10 mouse cellular contexts compared by ENCODE assay signal in genomic region chr3:82980818-82981217, GRCm38 (mm10). TPM values are rescaled to one million over a fixed set of nuclear protein-coding genes. Genes with fewer than 3 reads are reported as not detected.
A peak's percentile ranks its signal among the peaks of the same experiment; 100 is the strongest.
DNase-seq lines count a peak whose midpoint lies in the region; ATAC-seq and TF ChIP-seq lines count a peak whose summit lies in the region.
"Had no signal": no experiment of that assay in that cellular context is flagged by ENCODE, and none has a peak within 500 bp of the region (broad histone marks: within the 10 kb centered on the region; RNA-seq: fewer than 3 reads in every experiment).

No protein-coding gene starts in this region.

- H3K27ac ChIP-seq in heart, postnatal 0 days (ENCODE audit: low read depth): no peak overlapping the region
- no peak overlapping the region; the same call in 1 of the 2 replicates for H3K27ac ChIP-seq in stomach, embryonic 14.5 days (ENCODE audit: low read length)
- H3K27ac ChIP-seq: macrophage had no signal

- no peak for TF ChIP-seq CTCF in heart, postnatal 0 days (IDR thresholded peaks at IDR 0.05; ENCODE audit: low read depth)

- no peak for ATAC-seq in heart, postnatal 0 days (ENCODE audit: insufficient read depth, low read depth)
- ATAC-seq in stomach, embryonic 14.5 days (ENCODE audit: insufficient number of reproducible peaks, insufficient read depth, low FRiP score, low read depth): peak; percentile 58; the same call in 1 of the 2 replicates

- TF ChIP-seq EP300 in heart, postnatal 0 days (IDR thresholded peaks at IDR 0.05; ENCODE audit: low read depth): no peak

- intact Hi-C loops in left cerebral cortex, postnatal 4 days (cut with DNase I): no loop called here

- H3K4me3 ChIP-seq in heart, postnatal 0 days (ENCODE audit: low read depth, low read length): no peak overlapping the region
- no peak overlapping the region for H3K4me3 ChIP-seq in stomach, embryonic 14.5 days (ENCODE audit: low read depth, low read length)

- WGBS in heart, postnatal 0 days: 67% methylated on average over 6 of the region's 6 CpGs
- 56% methylated on average over 6 of the region's 6 CpGs for WGBS in stomach, embryonic 14.5 days

- H3K4me2 ChIP-seq in heart, postnatal 0 days (ENCODE audit: low read depth, low read length): no peak overlapping the region
- no peak overlapping the region for H3K4me2 ChIP-seq in stomach, embryonic 14.5 days (replicated peaks; ENCODE audit: low read depth, low read length)

- no peak overlapping the region for H3K9ac ChIP-seq in heart, postnatal 0 days (replicated peaks; ENCODE audit: low read depth, low read length)
- H3K9ac ChIP-seq in stomach, embryonic 14.5 days (replicated peaks; ENCODE audit: low read depth, low read length): no peak overlapping the region

- no peaks in the 10 kb centered on the region for H3K9me3 ChIP-seq in heart, postnatal 0 days (replicated peaks; ENCODE audit: control insufficient read depth, low read length)
- H3K9me3 ChIP-seq in stomach, embryonic 14.5 days (ENCODE audit: control insufficient read depth, low read depth, low read length): no peaks in the 10 kb centered on the region

- peak; percentile 4 for DNase-seq in cerebellum, adult 11 months
- DNase-seq in cerebellum, adult 18-20 months: no peak
- peak; percentile 74 for DNase-seq in left cerebral cortex, postnatal 4 days
- no peak for DNase-seq in left cerebral cortex, adult 9 months (ENCODE audit: low spot score in 2 of 2)
- peak; percentile 20 for DNase-seq in heart, postnatal 0 days (ENCODE audit: low spot score)
- DNase-seq in thymus, postnatal 25 days: no peak
- no peak for DNase-seq in spleen, adult 12 weeks (ENCODE audit: low spot score)

- no peaks in the 10 kb centered on the region for H3K4me1 ChIP-seq in heart, postnatal 0 days (ENCODE audit: control insufficient read depth, insufficient read depth)
- no peaks in the 10 kb centered on the region for H3K4me1 ChIP-seq in stomach, embryonic 14.5 days (ENCODE audit: control insufficient read depth, insufficient read depth, low read length)

- H3K36me3 ChIP-seq in heart, postnatal 0 days (replicated peaks; ENCODE audit: control insufficient read depth, insufficient read depth, low read length): no peaks in the 10 kb centered on the region
- no peaks in the 10 kb centered on the region for H3K36me3 ChIP-seq in stomach, embryonic 14.5 days (ENCODE audit: control insufficient read depth, insufficient read depth, low read length)

- H3K27me3 ChIP-seq in heart, postnatal 0 days (ENCODE audit: control insufficient read depth, insufficient read depth, low read length): no peaks in the 10 kb centered on the region
- H3K27me3 ChIP-seq in stomach, embryonic 14.5 days (ENCODE audit: control insufficient read depth, insufficient read depth, low read length): no peaks in the 10 kb centered on the region

RNA-seq across cellular contexts. Expression of gene Fgg, which starts 26.7 kb away (rescaled TPM):
- not detected for total RNA-seq in left cerebral cortex, postnatal 4 days (2021)
- total RNA-seq in heart, postnatal 0 days (2014; rRNA removed; ENCODE audit: low replicate concordance): 0.70 and 2.4 TPM in 2 replicates
- polyA plus RNA-seq in heart, postnatal 0 days (2015; fragmentation: Nextera tagmentation; extraction: Ambion mirVana): 0.08 and 0.26 TPM in 2 replicates
- 0.95 TPM in 1 of 2 replicates, not detected in the other for polyA plus RNA-seq in stomach, embryonic 14.5 days (2014; fragmentation: Nextera tagmentation; extraction: Ambion mirVana)
- polyA plus RNA-seq: large intestine, adult 2 months; macrophage had no signal

RNA-seq across cellular contexts. Expression of gene Fga, which starts 45.1 kb away (rescaled TPM):
- not detected for total RNA-seq in left cerebral cortex, postnatal 4 days (2021)
- 2.3 and 3.3 TPM in 2 replicates for total RNA-seq in heart, postnatal 0 days (2014; rRNA removed; ENCODE audit: low replicate concordance)
- polyA plus RNA-seq in heart, postnatal 0 days (2015; fragmentation: Nextera tagmentation; extraction: Ambion mirVana): 0.08 and 0.19 TPM in 2 replicates
- 0.14 and 0.27 TPM in 2 replicates for polyA plus RNA-seq in stomach, embryonic 14.5 days (2014; fragmentation: Nextera tagmentation; extraction: Ambion mirVana)
- polyA plus RNA-seq: macrophage had no signal

Comparison
In these comparisons a context has a peak if more than half of its experiments do, and no peak if none do; other contexts are left out.
1. DNase-seq: peak in cerebellum, adult 11 months (single experiment), left cerebral cortex, postnatal 4 days (single experiment) and heart, postnatal 0 days (single experiment); none in cerebellum, adult 18-20 months (0 of 2), left cerebral cortex, adult 9 months (0 of 2), thymus, postnatal 25 days (single experiment) and spleen, adult 12 weeks (single experiment).